Mouse (Mus musculus) small intestine, adult 2 months (tissue): Measurements from ENCODE around the gene Dapk1. TPM values are rescaled to one million over a fixed set of nuclear protein-coding genes. Genes with fewer than 3 reads are reported as not detected.

Experiments
- H3K27ac ChIP-seq: fragments of 200-500 bp; 2 replicates; pipeline ENCODE4 v1.5.1; 2012; ENCODE audit warnings: low read depth, low read length, control low read depth, inconsistent platforms; ENCODE audit not compliant: insufficient read depth
- H3K27me3 ChIP-seq: fragments of 200-500 bp; 2 replicates; pipeline ENCODE4 v1.6.1; 2012; ENCODE audit warnings: mild to moderate bottlenecking, moderate library complexity, low read length, inconsistent platforms; ENCODE audit not compliant: control insufficient read depth, insufficient read depth
- H3K36me3 ChIP-seq: fragments of 200-500 bp; 2 replicates; pipeline ENCODE4 v1.6.1; 2012; ENCODE audit warnings: mild to moderate bottlenecking, low read length, control low read depth, inconsistent platforms; ENCODE audit not compliant: control insufficient read depth, insufficient read depth
- H3K4me1 ChIP-seq: fragments of 200-500 bp; 2 replicates; pipeline ENCODE4 v1.6.1; 2012; ENCODE audit warnings: low read length, inconsistent platforms, mixed read lengths; ENCODE audit not compliant: control insufficient read depth, insufficient read depth, insufficient read length
- H3K4me3 ChIP-seq: fragments of 200-500 bp; 2 replicates; pipeline ENCODE4 v1.5.1; 2012; ENCODE audit warnings: low read depth, mild to moderate bottlenecking, control low read depth, inconsistent platforms, low read length, moderate library complexity
- CTCF ChIP-seq: fragments of 200-500 bp; IDR thresholded peaks from 2 replicates; pipeline ENCODE4 v1.5.1; 2012; ENCODE audit warnings: low read depth, mild to moderate bottlenecking, control low read depth, inconsistent platforms, low read length, moderate library complexity, mixed read lengths; ENCODE audit not compliant: insufficient replicate concordance, insufficient read length; ENCODE audit errors: extremely low read depth
- POLR2A ChIP-seq: fragments of 200-500 bp; IDR thresholded peaks from 2 replicates; pipeline ENCODE4 v1.6.1; 2012; ENCODE audit warnings: low read depth, mild to moderate bottlenecking, control low read depth, inconsistent platforms, low read length, moderate library complexity
- WGBS: fragments of 180-500 bp; shearing (Covaris S2); methylation state at CpG from one replicate; pipeline ENCODE4 v1.1.7; 2018; 5-methylcytosine and 5-hydroxymethylcytosine counted together
- polyA plus RNA-seq: library from polyadenylated mRNA; depleted of rRNA; stranded (reverse); fragments of >200 nt; gene quantifications from 2 replicates; pipeline ENCODE4 v1.2.3, GENCODE M21; 2012

Dapk1 gene
- polyA plus RNA-seq, 1 experiment = 12.9 TPM

DNA sequence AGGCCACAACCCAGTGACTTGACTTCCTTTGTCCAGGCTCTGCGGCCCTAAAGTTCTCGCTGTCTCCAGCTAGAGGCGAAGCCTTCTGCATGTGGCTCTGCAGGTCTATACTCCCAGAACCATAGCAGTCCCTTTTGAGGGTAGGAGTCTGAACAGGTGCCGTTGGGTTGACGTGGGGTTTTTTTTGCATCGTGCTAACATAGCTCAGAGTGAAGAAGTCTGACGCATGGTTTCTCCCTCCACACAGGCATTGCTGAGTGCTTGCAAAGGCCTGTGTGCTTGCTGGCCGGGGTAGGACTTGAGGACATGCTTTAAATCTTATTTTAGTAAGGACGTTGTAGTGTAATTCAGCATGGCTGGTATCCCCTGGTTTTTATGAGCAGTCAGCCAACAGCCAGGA lies 27.7 kb downstream of the Dapk1 start:
- Histone ChIP-seq H3K27me3 (no peaks in the 10 kb centered on the region), H3K4me3 (no peak overlapping the region), H3K27ac (no peak overlapping the region), H3K4me1 (no peaks in the 10 kb centered on the region), H3K36me3 (no peaks in the 10 kb centered on the region)
- TF ChIP-seq CTCF (no peak), POLR2A (no peak)
- 92% methylated on average over 9 of the region's 9 CpGs for WGBS

DNA sequence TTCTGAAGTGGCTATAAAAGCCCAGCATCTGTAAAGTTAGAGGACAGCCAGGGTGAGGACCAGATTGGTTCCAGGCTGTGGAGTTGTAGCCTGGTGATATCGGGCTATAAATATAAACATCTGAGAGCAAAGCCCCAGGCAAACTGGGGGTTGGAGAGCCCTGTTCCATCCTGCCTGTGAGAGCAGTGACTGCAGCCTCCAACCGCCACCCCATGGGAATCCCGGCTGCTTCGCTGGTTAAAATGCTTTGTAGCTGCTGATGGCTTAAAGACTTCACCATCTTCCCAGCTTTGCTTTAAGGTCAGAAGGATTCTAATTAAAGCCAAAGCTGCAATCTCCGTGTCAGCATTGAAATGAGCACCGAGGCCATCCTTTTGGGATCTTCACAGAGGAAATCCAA lies 32.2 kb downstream of the Dapk1 start:
- H3K27ac ChIP-seq = no peak overlapping the region
- no peaks in the 10 kb centered on the region for H3K27me3 ChIP-seq
- H3K4me3 ChIP-seq = no peak overlapping the region
- no peaks in the 10 kb centered on the region for H3K4me1 ChIP-seq
- H3K36me3 ChIP-seq = no peaks in the 10 kb centered on the region
- no peak for TF ChIP-seq POLR2A
- TF ChIP-seq CTCF = no peak
- WGBS = 78% methylated on average over 6 of the region's 6 CpGs

DNA sequence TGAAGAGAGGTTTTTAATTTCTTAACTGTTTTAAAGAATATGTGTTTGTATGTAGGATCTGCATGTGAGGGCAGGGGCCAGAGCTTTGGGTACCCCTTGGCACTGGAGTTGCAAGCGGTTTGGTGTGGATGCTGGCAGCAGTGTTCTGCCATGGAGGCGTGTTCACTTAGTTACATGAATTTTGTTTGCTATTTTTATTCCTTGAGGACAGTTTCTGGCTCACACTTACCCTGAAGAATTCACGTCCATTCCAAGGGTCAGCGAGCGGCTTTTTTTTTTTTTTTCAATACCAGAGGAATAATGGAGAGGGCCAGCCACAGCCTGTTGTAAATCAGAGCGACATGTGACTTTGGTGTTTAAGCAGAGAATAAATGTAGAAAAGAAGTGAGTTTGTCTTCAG lies 33.9 kb downstream of the Dapk1 start:
- H3K27ac ChIP-seq = no peak overlapping the region
- H3K27me3 ChIP-seq = no peaks in the 10 kb centered on the region
- TF ChIP-seq CTCF = no peak
- no peak for TF ChIP-seq POLR2A
- H3K4me3 ChIP-seq = no peak overlapping the region
- WGBS = 76% methylated on average over 6 of the region's 6 CpGs
- H3K36me3 ChIP-seq = no peaks in the 10 kb centered on the region
- no peaks in the 10 kb centered on the region for H3K4me1 ChIP-seq

DNA sequence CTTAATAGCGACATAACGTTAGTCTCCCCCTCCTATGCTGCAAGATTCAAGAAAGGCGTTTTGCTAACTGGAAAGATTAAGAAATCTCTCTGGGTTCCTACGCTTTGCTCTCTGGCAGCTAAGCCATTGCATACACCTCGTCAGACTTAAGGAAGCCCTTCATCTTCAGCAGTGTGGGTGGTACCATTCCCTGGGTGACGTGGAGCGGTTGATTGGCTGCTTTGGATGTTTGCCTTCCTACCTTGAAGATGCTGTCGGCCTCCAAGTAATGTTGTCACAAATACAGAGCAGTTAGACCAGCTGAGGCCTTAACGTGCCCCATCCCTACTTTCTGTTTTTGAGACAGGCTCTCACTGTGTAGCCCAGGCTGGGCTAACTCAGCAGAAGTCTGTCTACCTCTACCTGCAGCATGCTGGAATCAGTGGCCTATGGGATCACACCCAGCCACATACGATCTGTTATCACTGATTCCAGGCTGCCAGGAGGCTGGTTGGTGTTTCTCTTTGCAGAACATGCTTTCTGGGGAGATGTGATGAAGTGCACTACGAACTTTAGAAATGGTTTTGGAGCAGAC lies 37.8 kb downstream of the Dapk1 start:
- Histone ChIP-seq H3K27me3 (no peaks in the 10 kb centered on the region), H3K27ac (no peak overlapping the region), H3K36me3 (no peaks in the 10 kb centered on the region), H3K4me3 (no peak overlapping the region), H3K4me1 (no peaks in the 10 kb centered on the region)
- TF ChIP-seq CTCF (no peak), POLR2A (no peak)
- 74% methylated on average over 11 of the region's 11 CpGs for WGBS

DNA sequence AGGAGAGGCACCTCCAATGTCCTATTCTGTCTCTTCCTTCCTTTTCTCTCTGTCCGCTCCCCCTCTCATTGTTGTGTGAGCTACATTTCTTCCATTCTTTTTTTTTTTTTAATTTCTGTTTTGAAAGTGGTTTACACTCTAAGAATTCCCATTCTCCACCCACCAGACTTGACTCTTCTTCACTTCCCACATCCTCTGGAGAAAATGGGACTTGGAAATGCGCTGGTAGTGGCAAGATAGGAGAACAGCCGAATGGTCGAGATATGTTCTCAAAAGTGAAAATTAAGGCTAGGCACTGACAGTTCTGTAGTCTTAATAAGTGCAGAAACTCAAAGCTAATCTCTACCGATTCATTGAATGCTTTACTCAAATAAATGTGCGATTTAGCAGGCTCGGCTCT lies 38.7 kb downstream of the Dapk1 start:
- Histone ChIP-seq H3K27me3 (no peaks in the 10 kb centered on the region), H3K4me1 (no peaks in the 10 kb centered on the region), H3K27ac (no peak overlapping the region), H3K36me3 (no peaks in the 10 kb centered on the region), H3K4me3 (no peak overlapping the region)
- no peak for TF ChIP-seq POLR2A
- no peak for TF ChIP-seq CTCF
- WGBS = 88% methylated on average over 7 of the region's 7 CpGs

DNA sequence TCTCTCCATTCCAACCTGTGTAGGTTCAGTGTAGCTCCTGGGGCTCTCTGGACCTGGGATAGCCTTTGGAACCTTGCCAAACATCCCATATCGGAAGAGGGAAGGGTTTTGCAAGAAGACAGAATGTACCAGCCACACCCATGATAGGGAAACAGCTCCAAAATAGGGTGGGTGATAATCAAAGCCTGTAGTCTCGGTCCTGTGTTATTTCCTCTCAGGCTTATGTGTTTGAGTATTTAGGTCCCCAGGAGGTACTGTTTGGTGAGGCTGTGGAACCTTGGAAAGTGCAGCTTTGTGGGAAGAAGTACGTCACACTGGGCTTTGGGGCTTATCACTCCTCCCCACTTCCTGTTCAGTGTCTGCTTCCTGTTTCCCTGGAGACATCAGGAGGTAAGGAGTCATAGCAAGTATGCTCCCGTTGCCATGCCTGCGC lies 42.7 kb downstream of the Dapk1 start:
- no peaks in the 10 kb centered on the region for H3K36me3 ChIP-seq
- 38% methylated on average over 5 of the region's 5 CpGs for WGBS
- TF ChIP-seq POLR2A (no peak), CTCF (no peak)
- H3K27me3 ChIP-seq = no peaks in the 10 kb centered on the region
- H3K4me1 ChIP-seq = no peaks in the 10 kb centered on the region
- H3K4me3 ChIP-seq = no peak overlapping the region
- H3K27ac ChIP-seq = no peak overlapping the region

DNA sequence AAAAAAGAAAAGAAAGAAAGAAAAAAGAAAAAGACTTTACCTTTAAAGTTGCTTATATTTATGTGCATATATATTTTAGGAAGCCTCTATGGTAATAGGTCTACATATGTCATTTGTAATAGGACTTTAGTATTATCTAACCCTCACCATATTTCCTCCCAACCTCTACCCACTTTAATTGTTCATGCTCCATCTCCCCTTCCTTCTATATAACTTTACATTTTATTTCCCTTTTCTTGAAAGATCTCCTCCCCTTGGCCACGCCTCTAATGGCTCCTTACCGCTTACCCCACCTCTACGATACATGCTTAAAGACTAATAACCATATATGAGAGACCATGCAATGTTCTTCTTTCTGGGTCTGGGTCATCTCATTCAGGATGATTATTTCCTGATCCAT lies 45.0 kb downstream of the Dapk1 start:
- H3K27me3 ChIP-seq = no peaks in the 10 kb centered on the region
- 95% methylated on average over 3 of the region's 3 CpGs for WGBS
- TF ChIP-seq CTCF (no peak), POLR2A (no peak)

DNA sequence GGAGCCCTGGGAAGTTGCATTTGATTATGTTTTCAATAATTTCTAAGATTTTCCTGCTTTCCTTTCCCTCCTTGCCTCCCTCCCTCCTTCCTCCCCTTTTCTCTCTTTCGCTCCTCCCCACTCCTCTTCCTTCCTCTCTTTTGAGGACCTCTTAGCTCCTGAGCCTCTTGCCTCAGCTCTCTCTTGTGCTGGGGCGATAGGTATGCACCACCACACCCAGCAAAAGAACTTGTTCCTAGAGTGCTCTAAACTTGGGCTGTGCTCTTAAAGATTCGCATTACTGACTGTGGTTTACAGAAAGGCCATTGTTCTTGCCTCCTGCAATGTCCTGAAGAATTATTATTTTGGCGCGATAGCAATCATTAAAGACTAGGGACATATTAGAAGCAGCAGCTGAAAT lies 46.6 kb downstream of the Dapk1 start:
- Histone ChIP-seq H3K27ac (no peak overlapping the region), H3K4me1 (no peaks in the 10 kb centered on the region), H3K27me3 (no peaks in the 10 kb centered on the region), H3K36me3 (no peaks in the 10 kb centered on the region), H3K4me3 (no peak overlapping the region)
- TF ChIP-seq CTCF (no peak), POLR2A (no peak)
- 92% methylated on average over 5 of the region's 5 CpGs for WGBS

More for the DNA sequence above, 45.0 kb downstream of the Dapk1 start:
- Histone ChIP-seq H3K4me3 (no peak overlapping the region), H3K36me3 (no peaks in the 10 kb centered on the region), H3K4me1 (no peaks in the 10 kb centered on the region), H3K27ac (no peak overlapping the region)
